Mouse (Mus musculus): ENCODE results near the gene Ncmap. TPM values are rescaled to one million over a fixed set of nuclear protein-coding genes. Genes with fewer than 3 reads are reported as not detected.
"Not testable (repeated sequence)": the region's sequence is repeated elsewhere in the genome, so short reads cannot be mapped to it uniquely, and the experiment has no call there.

Gene Ncmap
- total RNA-seq, 2 experiments from 2014 or later, result not detected

GRCm38 (mm10) chr4:135401881-135402280 is 3.9 kb upstream of the Ncmap start:
- DNase-seq, result no peak

DNA sequence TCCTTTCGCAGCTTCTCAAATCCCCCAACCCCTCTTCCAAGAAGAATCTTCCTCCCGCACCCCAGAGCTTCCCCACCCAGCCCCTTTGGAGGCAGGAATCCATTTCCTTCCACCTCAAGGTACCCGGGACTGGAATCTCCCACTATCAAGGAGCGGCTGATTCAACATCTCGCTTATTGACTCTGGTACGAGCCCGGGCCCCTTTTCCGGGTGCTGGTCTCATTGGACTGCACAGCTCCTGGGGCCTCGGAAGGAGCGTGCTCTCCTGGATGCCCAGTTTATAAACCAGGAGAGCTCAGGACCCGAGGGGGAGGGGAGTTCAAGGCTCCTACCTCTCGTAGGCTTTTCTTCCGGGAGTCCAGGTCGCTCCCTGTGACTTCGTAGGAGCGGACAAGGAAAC is 476 bp downstream of the Ncmap start:
- DNase-seq, result no peak

DNA sequence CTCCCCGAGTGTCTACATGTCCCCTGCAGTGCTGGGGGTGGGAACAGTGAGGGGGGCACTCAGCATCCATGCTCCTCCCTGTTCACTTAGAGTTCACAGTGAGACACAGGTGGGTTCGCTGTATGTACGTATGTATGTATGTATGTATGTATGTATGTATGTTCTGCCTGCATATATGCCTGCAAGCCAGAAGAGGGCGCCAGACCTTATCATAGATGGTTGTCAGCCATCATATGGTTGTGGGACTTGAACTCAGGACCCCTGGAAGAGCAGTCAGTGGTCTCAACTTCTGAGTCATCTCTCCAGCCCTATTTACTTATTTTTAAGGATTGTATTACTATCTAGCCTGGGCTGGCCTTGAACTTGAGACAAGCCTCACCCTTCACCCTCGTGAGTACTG is 1.7 kb downstream of the Ncmap start:
- DNase-seq, result no peak

- no peak for DNase-seq
These were observed 2.7 kb downstream of the Ncmap start for GRCm38 (mm10) chr4:135395375-135395774.

DNA sequence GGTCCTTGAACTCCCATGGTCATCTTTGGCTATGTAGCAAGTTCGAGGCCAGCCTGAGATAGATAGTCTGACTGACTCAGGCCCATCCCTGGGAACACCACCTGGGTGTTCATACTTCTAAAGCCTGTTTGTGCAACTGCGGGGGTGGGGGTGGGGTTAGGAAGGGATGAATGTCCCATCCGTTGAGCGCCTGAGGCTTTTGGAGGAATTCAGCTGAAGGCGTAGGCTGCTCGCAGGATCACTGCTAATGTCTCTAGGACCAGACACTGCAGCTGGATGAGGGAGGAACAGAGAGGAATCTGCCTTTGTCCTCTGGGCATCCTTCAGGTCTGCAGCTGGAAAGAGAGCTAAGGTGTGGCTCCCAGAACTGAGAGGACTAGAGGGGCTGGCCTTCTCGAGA is 3.4 kb downstream of the Ncmap start:
- no peak for DNase-seq

GRCm38 (mm10) chr4:135393381-135393780 is 4.6 kb downstream of the Ncmap start:
- DNase-seq, result no peak

DNA sequence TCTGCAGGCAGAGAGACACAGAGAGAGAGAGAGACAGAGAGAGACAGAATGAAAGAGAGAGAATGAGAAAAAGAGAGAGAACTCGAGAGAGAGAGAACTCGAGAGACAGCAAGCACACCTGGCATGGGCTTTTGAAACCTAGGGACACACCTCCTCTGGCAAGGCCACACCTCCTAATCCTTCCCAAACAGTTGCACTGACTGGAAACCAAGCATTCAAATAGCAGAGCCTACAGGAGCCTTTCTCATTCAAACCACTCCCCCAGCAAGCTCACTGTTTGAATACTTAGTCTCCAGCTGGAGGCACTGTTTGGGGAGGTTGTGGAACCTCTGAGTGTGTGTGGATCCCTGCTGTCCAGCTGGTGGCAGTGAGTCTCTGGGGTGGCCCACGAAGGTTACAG is 5.2 kb downstream of the Ncmap start:
- no peak for DNase-seq

- no peak for DNase-seq
These were observed 7.0 kb downstream of the Ncmap start for GRCm38 (mm10) chr4:135391014-135391413.

DNA sequence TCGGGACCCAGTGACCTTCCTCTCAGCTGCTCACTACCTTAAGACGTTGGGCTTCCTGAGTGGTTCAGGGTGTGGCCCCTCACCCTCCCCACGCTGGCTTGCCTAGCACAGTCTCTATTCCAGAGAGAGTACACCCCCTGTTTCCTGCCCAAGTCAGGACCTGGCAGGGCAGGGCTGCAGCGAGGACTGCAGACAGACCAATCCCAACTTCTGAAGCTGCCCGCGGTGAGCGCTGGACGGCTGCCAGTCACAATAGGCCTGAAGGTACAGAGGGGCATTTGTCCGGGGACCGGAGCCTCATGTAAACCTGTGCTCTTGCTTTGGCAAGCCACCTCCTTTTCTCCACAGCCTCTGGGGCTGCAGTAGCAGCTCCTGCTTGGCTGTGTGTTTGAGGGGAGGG is 12.4 kb downstream of the Ncmap start:
- no peak for DNase-seq

DNA sequence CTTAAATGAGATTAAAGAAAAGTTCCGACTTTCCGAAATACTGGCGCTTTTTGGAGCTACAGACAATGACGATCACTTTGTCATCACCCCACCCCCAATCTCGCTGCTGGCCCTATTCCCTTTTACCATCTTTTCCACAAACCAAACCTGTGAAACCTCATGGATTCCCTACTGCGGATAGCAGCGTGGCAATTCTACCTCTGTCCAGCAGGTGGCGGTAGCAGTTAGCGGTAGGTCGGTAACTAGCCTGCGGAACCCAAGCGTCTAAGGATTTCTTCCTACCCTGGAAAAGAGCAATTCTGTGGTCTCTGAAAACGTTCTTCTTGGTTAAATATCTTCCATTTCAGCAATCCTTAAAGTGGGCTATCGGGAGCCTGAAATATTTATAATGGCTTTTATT is 15.7 kb downstream of the Ncmap start:
- peak; percentile 49 to 78 for DNase-seq

DNA sequence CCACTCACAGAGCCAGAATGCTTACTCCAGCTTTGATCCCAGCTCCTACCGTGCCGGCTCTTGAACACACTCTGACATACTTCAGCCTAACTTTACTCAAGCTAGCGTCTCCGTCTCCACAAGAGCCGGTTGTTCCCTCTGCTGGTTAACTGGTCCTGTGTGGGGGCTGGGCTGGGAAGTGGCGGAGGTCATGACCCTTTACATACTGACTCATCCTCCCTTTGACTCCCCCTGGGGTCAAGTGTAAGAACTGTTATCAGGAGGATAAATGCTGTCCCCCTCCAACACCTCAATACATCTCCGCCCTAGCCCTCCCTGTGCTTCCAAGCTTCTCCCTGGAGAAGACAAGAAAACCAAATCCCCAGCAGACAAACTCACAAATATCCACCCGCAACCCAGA is 16.7 kb downstream of the Ncmap start:
- no peak for DNase-seq

- no peak for DNase-seq
These were observed 20.8 kb downstream of the Ncmap start for GRCm38 (mm10) chr4:135377241-135377640.

- no peak for DNase-seq
These were observed 22.6 kb downstream of the Ncmap start for GRCm38 (mm10) chr4:135375444-135375843.

DNA sequence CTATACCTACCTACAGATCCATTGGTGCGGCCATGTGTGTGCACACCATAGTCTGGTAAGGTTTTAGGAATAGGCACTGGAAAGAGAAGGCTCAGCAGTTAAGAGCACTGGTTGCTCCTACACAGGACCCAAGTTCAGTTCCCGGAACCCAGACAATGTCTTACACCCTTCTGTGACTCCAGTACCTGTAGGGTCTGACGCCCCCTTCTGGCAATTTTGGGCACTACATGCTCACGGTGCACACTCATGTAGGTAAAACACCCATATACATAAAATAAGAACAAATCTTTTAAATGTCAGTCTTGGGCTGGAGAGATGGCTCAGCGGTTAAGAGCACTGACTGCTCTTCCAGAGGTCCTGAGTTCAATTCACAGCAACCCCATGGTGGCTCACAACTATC is 24.7 kb downstream of the Ncmap start:
- DNase-seq, result no peak

GRCm38 (mm10) chr4:135370372-135370771 is 27.7 kb downstream of the Ncmap start:
- DNase-seq, result no peak

- no peak for DNase-seq
These were observed 35.2 kb downstream of the Ncmap start for GRCm38 (mm10) chr4:135362828-135363227.

GRCm38 (mm10) chr4:135361722-135362121 is 36.3 kb downstream of the Ncmap start:
- no peak for DNase-seq

- peak in 1 of 2 experiments; percentile 44 for DNase-seq
These were observed 39.3 kb downstream of the Ncmap start for GRCm38 (mm10) chr4:135358736-135359135.

GRCm38 (mm10) chr4:135357221-135357920 is 40.7 kb downstream of the Ncmap start:
- DNase-seq, result no peak

GRCm38 (mm10) chr4:135355886-135356550 is 42.0 kb downstream of the Ncmap start:
- no peak for DNase-seq

DNA sequence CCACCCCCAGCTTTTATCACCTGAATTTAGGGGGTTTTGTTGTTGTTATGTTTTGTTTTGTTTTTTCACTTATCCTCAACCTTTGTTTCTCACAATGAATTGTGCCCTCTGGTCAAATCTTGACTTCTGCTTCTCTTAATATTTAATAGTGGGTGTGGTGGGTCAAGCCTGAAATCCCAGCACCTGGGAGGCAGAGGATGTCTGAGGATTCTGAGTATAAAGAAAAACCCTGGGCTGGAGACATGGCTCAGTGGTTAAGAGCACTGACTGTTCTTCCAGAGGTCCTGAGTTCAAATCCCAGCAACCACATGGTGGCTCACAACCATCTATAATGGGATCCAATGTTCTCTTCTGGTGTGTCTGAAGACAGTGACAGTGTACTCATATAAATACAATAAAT is 43.3 kb downstream of the Ncmap start:
- DNase-seq, result not testable (repeated sequence)

GRCm38 (mm10) chr4:135353794-135354450 is 44.1 kb downstream of the Ncmap start:
- peak; percentile 6 to 44 for DNase-seq

- peak; percentile 98 to 100 for DNase-seq
These were observed 44.8 kb downstream of the Ncmap start, which contains the start of gene Srrm1 for GRCm38 (mm10) chr4:135353066-135353793. Gene Srrm1 (minus strand): TSS chr4:135353321.
